Mouse (Mus musculus): ENCODE results near the gene Chpf. TPM values are rescaled to one million over a fixed set of nuclear protein-coding genes. Genes with fewer than 3 reads are reported as not detected.

Chpf gene
- polyA plus RNA-seq, 1 experiment from 2014 or later: 41.5 TPM

DNA sequence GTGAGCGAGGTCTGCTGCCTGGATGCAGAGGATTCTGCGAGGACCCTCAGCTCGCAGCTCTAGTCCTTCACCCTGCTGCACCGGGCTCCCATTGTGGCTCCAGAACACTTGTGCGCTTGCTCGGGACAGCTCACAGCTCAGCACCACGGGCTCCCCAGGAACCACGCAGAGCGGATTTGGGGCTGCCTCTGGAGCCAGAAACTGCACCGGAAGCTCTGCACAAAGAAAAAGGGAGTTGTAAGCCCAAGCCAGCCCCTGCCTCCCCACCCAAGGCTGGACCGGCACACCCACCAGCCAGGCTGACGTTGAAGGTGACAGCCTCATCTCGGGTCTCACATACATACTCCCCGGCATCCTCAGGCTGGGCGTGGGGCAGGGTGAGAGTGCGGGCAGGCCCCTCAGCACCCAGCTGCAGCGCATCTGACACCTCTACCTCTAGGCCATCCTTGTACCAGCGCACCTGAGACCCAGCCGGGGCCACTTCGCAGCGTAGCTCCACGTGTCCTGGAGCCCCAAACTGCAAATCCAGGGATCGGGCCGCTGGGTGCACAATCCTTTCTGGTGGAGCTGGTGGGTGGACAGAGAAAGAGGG lies 13.6 kb upstream of the Chpf start:
- H3K36me3 ChIP-seq: peaks cover 16% of the 10 kb centered on the region
- H3K4me3 ChIP-seq: no peak overlapping the region
- H3K4me2 ChIP-seq (replicated peaks): no peak overlapping the region
- ATAC-seq (ENCODE audit: low FRiP score): no peak
- no peak overlapping the region for H3K27ac ChIP-seq
- no peaks in the 10 kb centered on the region for H3K9me3 ChIP-seq (replicated peaks)
- 34% methylated on average over 24 of the region's 24 CpGs for WGBS
- peaks cover 40% of the 10 kb centered on the region for H3K27me3 ChIP-seq
- H3K9ac ChIP-seq: no peak overlapping the region
- peaks cover 12% of the 10 kb centered on the region for H3K4me1 ChIP-seq

- H3K9me3 ChIP-seq (replicated peaks): no peaks in the 10 kb centered on the region
- 0 out of 2 replicates have a peak, but pooled peaks cover 6% of the 10 kb centered on the region for H3K36me3 ChIP-seq
- H3K4me2 ChIP-seq (replicated peaks): no peak overlapping the region
- H3K4me1 ChIP-seq: peaks cover 27% of the 10 kb centered on the region
- H3K27me3 ChIP-seq: peaks cover 57% of the 10 kb centered on the region
- no peak overlapping the region for H3K4me3 ChIP-seq
- no peak for ATAC-seq (ENCODE audit: low FRiP score)
- 83% methylated on average over 34 of the region's 34 CpGs for WGBS
- no peak overlapping the region for H3K9ac ChIP-seq
- H3K27ac ChIP-seq: no peak overlapping the region
Measured at GRCm38 (mm10) chr1:75490785-75491551, 11.9 kb upstream of the Chpf start.

GRCm38 (mm10) chr1:75487405-75488161 lies 8.5 kb upstream of the Chpf start:
- WGBS: under 1% methylated on average over 62 of the region's 62 CpGs
- H3K4me3 ChIP-seq: peak overlapping the region; percentile 48
- peaks cover 23% of the 10 kb centered on the region for H3K36me3 ChIP-seq
- peak; percentile 58 for ATAC-seq (ENCODE audit: low FRiP score)
- H3K4me1 ChIP-seq: peaks cover 25% of the 10 kb centered on the region
- H3K27me3 ChIP-seq: peaks cover 86% of the 10 kb centered on the region
- peak overlapping the region; percentile 47; the same call in 1 of the 2 replicates for H3K9ac ChIP-seq
- H3K4me2 ChIP-seq (replicated peaks): peak overlapping the region; percentile 91
- no peak overlapping the region for H3K27ac ChIP-seq
- no peaks in the 10 kb centered on the region for H3K9me3 ChIP-seq (replicated peaks)

- H3K9ac ChIP-seq: peak overlapping the region; percentile 47; the same call in 1 of the 2 replicates
- H3K9me3 ChIP-seq (replicated peaks): no peaks in the 10 kb centered on the region
- H3K4me2 ChIP-seq (replicated peaks): peak overlapping the region; percentile 91
- H3K27ac ChIP-seq: no peak overlapping the region
- H3K4me3 ChIP-seq: peak overlapping the region; percentile 48
- peaks cover 27% of the 10 kb centered on the region for H3K4me1 ChIP-seq
- ATAC-seq (ENCODE audit: low FRiP score): 0 out of 2 replicates have a peak, but pooled peaks have one; percentile 29
- WGBS: 2% methylated on average over 13 of the region's 13 CpGs
- H3K36me3 ChIP-seq: peaks cover 24% of the 10 kb centered on the region
- peaks cover 84% of the 10 kb centered on the region for H3K27me3 ChIP-seq
Measured at GRCm38 (mm10) chr1:75487040-75487404, 7.9 kb upstream of the Chpf start.

DNA sequence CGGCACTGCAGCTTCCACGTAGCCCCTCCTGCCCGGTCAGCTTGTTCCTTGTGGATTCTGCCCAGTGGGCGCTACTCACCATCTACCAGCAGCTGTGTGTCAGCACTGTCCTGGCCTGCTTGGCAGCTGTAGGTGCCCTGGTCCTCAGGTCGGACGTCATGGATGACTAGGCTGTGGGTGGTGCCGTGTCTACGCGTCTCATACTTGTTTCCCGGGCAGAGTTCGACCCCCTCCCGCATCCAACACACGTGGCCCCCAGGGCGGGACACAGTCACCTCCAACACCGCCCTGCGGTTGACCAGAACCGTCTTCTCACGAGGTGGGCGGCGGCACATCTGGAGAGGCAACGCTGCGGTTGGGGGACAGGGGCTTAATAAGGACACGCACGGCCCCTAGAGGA lies 7.5 kb upstream of the Chpf start:
- peak overlapping the region; percentile 48 for H3K4me3 ChIP-seq
- H3K27me3 ChIP-seq: peaks cover 83% of the 10 kb centered on the region
- peak overlapping the region; percentile 91 for H3K4me2 ChIP-seq (replicated peaks)
- peaks cover 27% of the 10 kb centered on the region for H3K4me1 ChIP-seq
- WGBS: 4% methylated on average over 24 of the region's 24 CpGs
- peak; percentile 18; the same call in 1 of the 2 replicates for ATAC-seq (ENCODE audit: low FRiP score)
- no peak overlapping the region for H3K9ac ChIP-seq
- no peaks in the 10 kb centered on the region for H3K9me3 ChIP-seq (replicated peaks)
- peaks cover 24% of the 10 kb centered on the region for H3K36me3 ChIP-seq
- H3K27ac ChIP-seq: no peak overlapping the region

DNA sequence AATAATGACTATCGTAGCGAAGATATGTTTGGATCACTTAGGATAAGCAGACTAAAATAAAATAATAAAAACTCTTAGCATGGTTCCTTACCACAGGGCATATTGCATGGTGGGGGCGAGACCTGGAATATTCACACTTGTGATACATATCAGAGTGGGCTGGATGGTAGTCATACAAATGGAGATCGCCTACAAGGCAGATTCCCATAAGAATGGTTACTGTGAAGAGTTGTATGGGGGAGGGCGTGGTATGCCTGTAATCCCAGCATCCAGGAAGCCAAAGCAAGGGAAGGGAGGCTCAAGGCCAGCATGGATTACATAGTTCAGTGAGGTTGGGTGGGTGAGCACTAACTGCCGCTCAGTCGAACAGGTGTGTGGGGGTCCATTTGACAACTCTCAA lies 1.6 kb upstream of the Chpf start:
- no peak overlapping the region for H3K9ac ChIP-seq
- H3K4me2 ChIP-seq (replicated peaks): peak overlapping the region; percentile 92
- H3K9me3 ChIP-seq (replicated peaks): no peaks in the 10 kb centered on the region
- ATAC-seq (ENCODE audit: low FRiP score): no peak
- H3K27me3 ChIP-seq: peaks cover 48% of the 10 kb centered on the region
- WGBS: 84% methylated on average over 7 of the region's 7 CpGs
- peaks cover 36% of the 10 kb centered on the region for H3K4me1 ChIP-seq
- H3K4me3 ChIP-seq: peak overlapping the region; percentile 81
- peaks cover 30% of the 10 kb centered on the region for H3K36me3 ChIP-seq
- no peak overlapping the region for H3K27ac ChIP-seq

- WGBS: 18% methylated on average over 13 of the region's 13 CpGs
- peak overlapping the region; percentile 86; the same call in 1 of the 2 replicates for H3K27ac ChIP-seq
- H3K36me3 ChIP-seq: peaks cover 30% of the 10 kb centered on the region
- H3K27me3 ChIP-seq: peaks cover 41% of the 10 kb centered on the region
- H3K4me2 ChIP-seq (replicated peaks): peak overlapping the region; percentile 92
- H3K4me1 ChIP-seq: peaks cover 36% of the 10 kb centered on the region
- ATAC-seq (ENCODE audit: low FRiP score): no peak
- H3K9ac ChIP-seq: peak overlapping the region; percentile 86
- H3K4me3 ChIP-seq: peak overlapping the region; percentile 81
- H3K9me3 ChIP-seq (replicated peaks): no peaks in the 10 kb centered on the region
Measured at GRCm38 (mm10) chr1:75480036-75480435, 929 bp upstream of the Chpf start.

DNA sequence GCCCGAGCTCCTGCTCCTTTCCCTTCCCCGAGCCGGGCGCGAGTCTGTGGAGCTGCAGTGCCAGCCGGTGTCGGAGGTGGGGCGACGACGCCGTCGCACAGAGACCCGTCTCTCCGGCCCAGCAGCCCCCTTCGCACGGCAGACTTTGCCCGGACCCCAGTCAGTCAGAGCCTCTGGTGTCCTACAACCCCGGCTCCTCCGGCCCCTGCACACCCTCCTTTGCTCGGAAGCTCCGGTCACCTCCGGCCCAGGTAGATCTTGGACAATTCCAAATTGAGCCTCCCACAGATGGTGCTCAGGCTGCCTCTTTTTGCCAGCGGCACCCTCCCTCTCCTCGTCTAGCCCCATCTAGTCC lies 505 bp upstream of the Chpf start:
- Histone ChIP-seq H3K4me2 (replicated peaks) (peak overlapping the region; percentile 92), H3K27me3 (peaks cover 37% of the 10 kb centered on the region), H3K36me3 (peaks cover 30% of the 10 kb centered on the region), H3K9me3 (replicated peaks) (no peaks in the 10 kb centered on the region), H3K27ac (peak overlapping the region; percentile 86), H3K4me3 (peak overlapping the region; percentile 81), H3K4me1 (peaks cover 36% of the 10 kb centered on the region), H3K9ac (peak overlapping the region; percentile 86)
- 2% methylated on average over 23 of the region's 24 CpGs for WGBS
- ATAC-seq (ENCODE audit: low FRiP score): no peak; the same call in 1 of the 2 replicates

DNA sequence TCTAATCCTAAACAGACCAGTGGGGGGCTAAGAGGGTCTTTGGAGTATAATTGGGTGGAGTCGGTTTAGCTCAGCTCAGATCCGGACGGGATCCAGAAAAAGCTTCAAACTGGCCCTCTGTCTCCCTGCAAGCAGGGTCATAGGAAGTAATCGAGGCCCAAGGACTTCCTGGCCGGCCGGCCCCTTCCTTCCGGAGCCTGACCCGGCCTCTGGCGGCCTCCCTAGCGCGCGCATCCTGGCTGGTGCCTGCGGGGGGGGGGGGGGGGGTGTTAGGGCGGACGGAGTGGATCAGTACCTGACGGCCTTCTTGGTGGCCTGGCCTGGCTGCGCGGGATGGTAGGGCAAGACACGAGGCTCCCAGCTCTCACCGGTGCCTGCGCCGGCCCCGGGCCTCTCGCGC lies 610 bp downstream of the Chpf start:
- Histone ChIP-seq H3K9me3 (replicated peaks) (no peaks in the 10 kb centered on the region), H3K27me3 (peaks cover 26% of the 10 kb centered on the region), H3K4me3 (peak overlapping the region; percentile 81), H3K4me2 (replicated peaks) (peak overlapping the region; percentile 92), H3K36me3 (peaks cover 37% of the 10 kb centered on the region), H3K9ac (peak overlapping the region; percentile 86), H3K27ac (peak overlapping the region; percentile 86), H3K4me1 (peaks cover 43% of the 10 kb centered on the region)
- 0% methylated on average over 15 of the region's 25 CpGs for WGBS
- ATAC-seq (ENCODE audit: low FRiP score): no peak; the same call in none of the 2 replicates

DNA sequence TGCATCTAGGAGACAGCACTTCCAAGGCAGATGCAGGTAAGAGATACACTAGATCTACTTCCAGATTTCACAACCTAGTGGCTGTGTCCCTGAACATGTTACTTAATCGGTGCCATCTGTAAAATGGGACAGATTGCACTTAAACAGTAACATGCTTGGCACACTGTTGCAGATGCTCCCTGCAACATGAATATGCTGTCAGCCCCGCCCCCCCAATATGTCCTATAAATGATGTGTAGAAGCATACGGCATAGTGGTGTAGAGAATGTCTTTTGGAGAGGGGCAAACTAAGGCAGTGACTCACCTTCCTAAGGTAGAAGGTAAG lies 1.2 kb downstream of the Chpf start:
- peaks cover 43% of the 10 kb centered on the region for H3K4me1 ChIP-seq
- H3K4me3 ChIP-seq: peak overlapping the region; percentile 81
- H3K9me3 ChIP-seq (replicated peaks): no peaks in the 10 kb centered on the region
- H3K27ac ChIP-seq: no peak overlapping the region; the same call in 1 of the 2 replicates
- peak overlapping the region; percentile 92 for H3K4me2 ChIP-seq (replicated peaks)
- H3K9ac ChIP-seq: peak overlapping the region; percentile 86; the same call in 1 of the 2 replicates
- no peak for ATAC-seq (ENCODE audit: low FRiP score)
- 55% methylated on average over 3 of the region's 3 CpGs for WGBS
- peaks cover 42% of the 10 kb centered on the region for H3K36me3 ChIP-seq
- H3K27me3 ChIP-seq: peaks cover 20% of the 10 kb centered on the region

DNA sequence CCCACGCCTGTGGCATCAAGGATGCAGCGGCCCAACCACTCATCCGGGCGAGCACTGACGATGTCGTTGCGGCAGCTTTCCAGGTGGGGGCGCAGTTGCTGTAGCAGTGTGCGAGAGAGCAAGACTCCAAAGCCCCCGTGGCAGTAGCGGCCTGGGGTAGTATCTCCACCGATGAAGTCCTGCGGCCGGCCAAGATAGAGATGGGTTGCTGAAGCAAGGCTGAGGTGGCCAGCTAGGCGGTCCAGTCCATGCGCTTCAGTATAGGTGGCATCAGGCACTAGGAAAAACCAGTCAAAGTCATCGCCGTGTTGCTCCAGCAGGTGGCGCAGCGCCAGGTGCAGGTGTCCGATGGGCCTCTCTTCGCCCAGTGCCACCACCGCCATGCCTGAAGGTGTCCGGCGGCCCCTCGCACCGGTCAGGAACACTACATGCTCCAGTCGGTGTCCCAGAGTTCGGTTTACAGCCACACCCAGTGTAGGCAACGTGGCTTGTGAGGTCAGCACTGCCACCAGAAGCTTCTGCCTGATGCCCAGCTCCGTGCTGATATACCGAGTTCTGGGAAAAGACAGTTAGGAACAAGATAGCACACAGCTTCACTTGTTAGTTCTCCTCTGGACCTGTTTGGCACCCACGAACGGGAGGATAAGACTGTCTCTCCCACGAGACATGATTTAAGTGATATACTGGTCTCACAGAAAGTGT lies 1.7 kb downstream of the Chpf start:
- Histone ChIP-seq H3K36me3 (peaks cover 42% of the 10 kb centered on the region), H3K9ac (0 out of 2 replicates have a peak overlapping the region, but pooled peaks have one; percentile 20), H3K27me3 (peaks cover 15% of the 10 kb centered on the region), H3K4me3 (peak overlapping the region; percentile 81), H3K4me1 (peaks cover 39% of the 10 kb centered on the region), H3K4me2 (replicated peaks) (peak overlapping the region; percentile 92), H3K9me3 (replicated peaks) (no peaks in the 10 kb centered on the region), H3K27ac (no peak overlapping the region)
- 13% methylated on average over 35 of the region's 35 CpGs for WGBS
- ATAC-seq (ENCODE audit: low FRiP score): no peak

DNA sequence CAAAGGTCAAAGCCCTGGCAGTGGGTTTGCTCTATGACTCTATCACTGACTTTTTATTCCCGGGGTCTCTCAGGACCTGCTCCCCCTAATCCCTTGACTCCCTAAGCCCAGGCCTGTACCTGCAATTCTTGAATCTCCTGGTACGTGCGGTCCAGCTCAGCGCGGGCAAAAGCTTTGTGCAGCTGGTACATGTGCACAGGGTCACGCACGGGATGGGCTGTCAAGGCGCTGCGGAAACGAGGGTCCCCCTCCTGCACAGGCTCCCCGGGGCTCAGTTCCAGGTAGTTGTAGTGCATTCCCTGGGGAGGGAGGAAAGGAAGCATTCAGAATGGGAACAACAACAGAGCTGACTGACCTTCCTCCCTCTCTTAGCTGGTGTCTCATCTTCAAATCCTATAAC lies 2.7 kb downstream of the Chpf start:
- 93% methylated on average over 11 of the region's 11 CpGs for WGBS
- Histone ChIP-seq H3K4me2 (replicated peaks) (no peak overlapping the region), H3K27ac (no peak overlapping the region), H3K27me3 (peaks cover 8% of the 10 kb centered on the region), H3K9ac (no peak overlapping the region), H3K4me1 (peaks cover 39% of the 10 kb centered on the region), H3K9me3 (replicated peaks) (no peaks in the 10 kb centered on the region), H3K4me3 (no peak overlapping the region), H3K36me3 (peaks cover 46% of the 10 kb centered on the region)
- no peak for ATAC-seq (ENCODE audit: low FRiP score)

Measured in hindbrain, embryonic 12.5 days (tissue).